Mouse (Mus musculus) heart, embryonic 16.5 days (tissue): ENCODE results near the gene Fars2. TPM values are rescaled to one million over a fixed set of nuclear protein-coding genes. Genes with fewer than 3 reads are reported as not detected.

ENCODE experiments used
- ATAC-seq: fragments of 200-750 bp; cut with Nextera tagmentation; replicated peaks from 2 replicates; pipeline ENCODE4 v1.8.0; 2017; ENCODE audit warnings: moderate number of reproducible peaks; ENCODE audit not compliant: insufficient read depth, low FRiP score; ENCODE audit errors: extremely low read depth
- H3K27ac ChIP-seq: fragments of 300-500 bp; sonication (generic); 2 replicates; pipeline ENCODE4 v1.5.1; 2014; ENCODE audit warnings: mild to moderate bottlenecking, low read length, control low read depth, moderate library complexity
- H3K27me3 ChIP-seq: fragments of 300-500 bp; sonication (generic); 2 replicates; pipeline ENCODE4 v1.6.1; 2014; ENCODE audit warnings: low read length, mixed read lengths; ENCODE audit not compliant: control insufficient read depth, insufficient read depth
- H3K36me3 ChIP-seq: fragments of 300-500 bp; sonication (generic); 2 replicates; pipeline ENCODE4 v1.6.1; 2014; ENCODE audit not compliant: control insufficient read depth, insufficient read depth
- H3K4me1 ChIP-seq: fragments of 300-500 bp; sonication (generic); 2 replicates; pipeline ENCODE4 v1.6.1; 2014; ENCODE audit warnings: low read length, mixed read lengths; ENCODE audit not compliant: control insufficient read depth, insufficient read depth
- H3K4me2 ChIP-seq: fragments of 300-500 bp; sonication (generic); 2 replicates; pipeline ENCODE4 v1.6.1; 2014; ENCODE audit warnings: low read depth, mild to moderate bottlenecking, control low read depth, low read length
- H3K4me3 ChIP-seq: fragments of 300-500 bp; sonication (generic); 2 replicates; pipeline ENCODE4 v1.5.1; 2014; ENCODE audit warnings: mild to moderate bottlenecking, control low read depth, low read length
- H3K9ac ChIP-seq: fragments of 300-500 bp; sonication (generic); 2 replicates; pipeline ENCODE4 v1.6.1; 2014; ENCODE audit warnings: low read length, control low read depth
- H3K9me3 ChIP-seq: fragments of 300-500 bp; sonication (generic); replicated peaks from 2 replicates; pipeline ENCODE4 v1.6.1; 2016; ENCODE audit warnings: low read length; ENCODE audit not compliant: control insufficient read depth
- WGBS: fragments of 180-500 bp; shearing (Covaris S2); extraction: QIAGEN DNeasy Blood & Tissue Kit; methylation state at CpG from one replicate; pipeline ENCODE4 v1.1.7; 2014; 5-methylcytosine and 5-hydroxymethylcytosine counted together
- polyA plus RNA-seq: library from polyadenylated mRNA; unstranded; fragments of >200 nt; fragmentation: Nextera tagmentation; extraction: Ambion mirVana; gene quantifications from 2 replicates; pipeline ENCODE4 v1.2.1, GENCODE M21; 2015

Gene Fars2
- polyA plus RNA-seq, 1 experiment from 2014 or later, result 71.5 TPM

GRCm38 (mm10) chr13:36368799-36369198 is 251.6 kb downstream of the Fars2 start:
- H3K27me3 ChIP-seq, result no peaks in the 10 kb centered on the region
- ATAC-seq, result no peak
- WGBS, result 77% methylated on average over 3 of the region's 3 CpGs
- H3K4me2 ChIP-seq, result no peak overlapping the region
- no peaks in the 10 kb centered on the region for H3K4me1 ChIP-seq
- H3K4me3 ChIP-seq, result no peak overlapping the region
- no peaks in the 10 kb centered on the region for H3K9me3 ChIP-seq
- H3K36me3 ChIP-seq, result no peaks in the 10 kb centered on the region
- H3K9ac ChIP-seq, result no peak overlapping the region
- H3K27ac ChIP-seq, result no peak overlapping the region

DNA sequence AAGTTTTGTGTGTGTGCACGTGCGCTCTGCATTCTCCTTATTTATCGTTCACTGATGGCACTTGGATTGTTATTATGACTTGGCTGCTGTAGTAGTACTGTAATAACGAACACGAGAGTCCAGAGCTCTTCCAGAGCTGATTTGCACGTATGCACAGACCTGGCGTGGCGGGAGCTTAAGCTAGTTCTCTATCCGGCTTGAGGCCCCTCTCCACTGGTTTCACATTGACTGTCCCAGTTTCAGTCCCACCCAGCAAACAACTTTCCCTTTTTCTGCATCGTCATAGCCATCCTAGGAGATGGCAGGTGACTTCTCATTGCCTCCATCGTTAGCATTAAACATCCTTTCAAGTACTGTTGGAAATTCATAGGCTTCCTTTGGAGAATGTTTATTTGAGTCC is 252.2 kb downstream of the Fars2 start:
- ATAC-seq, result no peak
- Histone ChIP-seq H3K27me3 (no peaks in the 10 kb centered on the region), H3K4me2 (no peak overlapping the region)

DNA sequence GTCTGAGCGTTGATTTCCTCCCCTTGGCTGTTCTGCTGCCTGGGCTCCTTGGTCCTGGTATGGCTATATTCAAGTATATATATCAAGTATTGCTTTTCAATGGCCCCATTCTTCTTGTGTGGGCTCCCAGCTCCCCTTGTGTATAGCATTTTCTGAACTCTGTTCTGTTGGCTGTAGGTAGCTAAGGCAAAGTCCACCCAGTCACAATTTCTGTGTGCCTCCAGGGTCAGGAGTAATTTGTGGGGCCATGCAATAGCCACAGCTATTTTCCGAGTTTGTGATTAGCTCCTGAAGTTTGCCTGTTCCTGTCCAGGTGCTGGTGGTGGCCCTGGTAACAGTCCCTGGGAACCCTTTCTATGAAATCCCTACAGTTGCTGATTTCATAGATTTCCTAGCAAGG is 266.0 kb downstream of the Fars2 start:
- Histone ChIP-seq H3K27ac (no peak overlapping the region), H3K27me3 (no peaks in the 10 kb centered on the region), H3K9me3 (no peaks in the 10 kb centered on the region), H3K4me1 (no peaks in the 10 kb centered on the region), H3K36me3 (no peaks in the 10 kb centered on the region), H3K4me3 (no peak overlapping the region), H3K9ac (no peak overlapping the region), H3K4me2 (no peak overlapping the region)
- WGBS, result 67% methylated on average over 2 of the region's 2 CpGs
- ATAC-seq, result no peak

More for the DNA sequence above, 252.2 kb downstream of the Fars2 start:
- no peak overlapping the region for H3K9ac ChIP-seq
- H3K9me3 ChIP-seq, result no peaks in the 10 kb centered on the region
- no peak overlapping the region for H3K27ac ChIP-seq
- 86% methylated on average over 11 of the region's 11 CpGs for WGBS
- no peaks in the 10 kb centered on the region for H3K36me3 ChIP-seq
- H3K4me1 ChIP-seq, result no peaks in the 10 kb centered on the region
- no peak overlapping the region for H3K4me3 ChIP-seq

- Histone ChIP-seq H3K4me3 (no peak overlapping the region), H3K27ac (no peak overlapping the region), H3K4me1 (peaks cover 3% of the 10 kb centered on the region; the same call in 1 of the 2 replicates), H3K36me3 (no peaks in the 10 kb centered on the region), H3K9ac (no peak overlapping the region), H3K4me2 (no peak overlapping the region), H3K27me3 (no peaks in the 10 kb centered on the region), H3K9me3 (no peaks in the 10 kb centered on the region)
- WGBS, result 62% methylated on average over 5 of the region's 5 CpGs
- no peak for ATAC-seq
Measured at GRCm38 (mm10) chr13:36386074-36386473, 268.9 kb downstream of the Fars2 start.

GRCm38 (mm10) chr13:36391936-36392335 is 274.7 kb downstream of the Fars2 start:
- Histone ChIP-seq H3K27me3 (no peaks in the 10 kb centered on the region), H3K27ac (no peak overlapping the region), H3K9me3 (no peaks in the 10 kb centered on the region), H3K4me2 (no peak overlapping the region), H3K9ac (no peak overlapping the region), H3K4me3 (no peak overlapping the region), H3K4me1 (peaks cover 3% of the 10 kb centered on the region; the same call in 1 of the 2 replicates), H3K36me3 (no peaks in the 10 kb centered on the region)
- WGBS, result 95% methylated on average over 7 of the region's 7 CpGs
- ATAC-seq, result no peak

DNA sequence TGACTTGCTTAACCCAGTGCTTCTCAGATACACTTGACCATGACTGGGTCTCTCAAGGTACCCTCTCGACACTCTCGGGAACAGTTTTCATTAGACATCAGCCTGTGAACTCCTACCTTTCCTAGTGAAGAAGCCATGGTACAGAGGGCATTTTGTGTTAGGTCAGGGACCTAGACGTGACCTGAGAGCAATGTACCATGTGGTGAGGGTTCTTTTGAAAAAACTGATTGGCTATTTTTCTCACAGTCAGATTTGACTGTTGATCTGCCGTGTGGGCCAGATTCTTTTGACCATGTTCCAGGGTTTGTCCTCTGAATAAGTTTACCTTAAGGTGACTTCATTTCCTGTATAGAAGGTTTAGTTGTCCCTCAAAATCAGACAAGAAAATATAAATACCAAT is 275.5 kb downstream of the Fars2 start:
- Histone ChIP-seq H3K9me3 (no peaks in the 10 kb centered on the region), H3K27ac (no peak overlapping the region), H3K4me1 (peaks cover 3% of the 10 kb centered on the region; the same call in 1 of the 2 replicates), H3K4me2 (no peak overlapping the region), H3K36me3 (no peaks in the 10 kb centered on the region), H3K4me3 (no peak overlapping the region), H3K27me3 (no peaks in the 10 kb centered on the region), H3K9ac (no peak overlapping the region)
- no peak for ATAC-seq
- WGBS, result 82% methylated on average over 4 of the region's 4 CpGs

DNA sequence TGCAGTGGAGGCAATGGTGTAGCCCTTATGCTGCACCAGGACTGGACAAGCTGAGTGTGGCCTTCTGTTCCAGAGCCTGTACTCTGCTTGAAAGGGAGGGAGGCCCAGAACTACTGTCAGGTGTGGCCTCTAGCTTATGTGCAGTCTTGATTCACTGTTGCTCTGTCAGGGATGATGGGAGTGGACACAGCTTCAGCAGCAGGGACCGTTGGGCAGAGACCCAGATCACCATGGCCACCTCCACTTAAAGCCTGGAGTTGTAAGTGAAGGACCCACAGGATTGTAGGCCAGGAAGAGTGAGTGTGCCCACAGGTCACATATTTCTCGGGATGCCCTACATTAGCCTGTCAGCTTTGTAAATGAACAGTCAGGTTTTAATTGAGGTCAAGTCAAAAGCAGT is 283.8 kb downstream of the Fars2 start:
- no peak overlapping the region for H3K27ac ChIP-seq
- no peaks in the 10 kb centered on the region for H3K27me3 ChIP-seq
- H3K4me1 ChIP-seq, result no peaks in the 10 kb centered on the region
- H3K4me2 ChIP-seq, result no peak overlapping the region
- H3K36me3 ChIP-seq, result no peaks in the 10 kb centered on the region
- 67% methylated on average over 2 of the region's 2 CpGs for WGBS
- H3K9ac ChIP-seq, result no peak overlapping the region
- H3K4me3 ChIP-seq, result no peak overlapping the region
- H3K9me3 ChIP-seq, result no peaks in the 10 kb centered on the region
- no peak for ATAC-seq

DNA sequence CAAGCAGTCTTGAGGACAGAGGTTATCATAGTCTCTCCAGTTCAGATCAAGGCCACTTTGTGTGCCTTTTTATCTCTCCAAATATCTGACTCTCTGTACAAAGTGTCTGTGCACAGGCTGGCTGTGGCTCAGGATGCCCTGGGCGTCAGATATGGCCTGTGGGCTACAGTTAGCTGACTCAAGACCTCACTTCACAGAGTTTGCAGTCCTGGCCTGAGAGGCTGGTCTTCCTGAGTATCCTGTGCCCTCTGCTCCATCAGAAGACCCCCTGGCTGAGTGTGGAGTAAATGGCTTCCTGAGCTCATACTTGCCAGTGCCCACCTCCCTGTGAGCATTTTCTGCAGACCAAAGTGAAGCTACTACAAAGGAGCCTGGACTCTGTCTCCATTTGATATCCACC is 296.1 kb downstream of the Fars2 start:
- H3K27ac ChIP-seq, result no peak overlapping the region
- H3K9me3 ChIP-seq, result no peaks in the 10 kb centered on the region
- H3K4me3 ChIP-seq, result no peak overlapping the region
- no peaks in the 10 kb centered on the region for H3K36me3 ChIP-seq
- no peaks in the 10 kb centered on the region for H3K27me3 ChIP-seq
- ATAC-seq, result no peak
- peaks cover 2% of the 10 kb centered on the region; the same call in 1 of the 2 replicates for H3K4me1 ChIP-seq
- whole genome bisulfite sequencing, result 85% methylated on average over 1 of the region's 1 CpGs
- H3K9ac ChIP-seq, result no peak overlapping the region
- no peak overlapping the region for H3K4me2 ChIP-seq

- Histone ChIP-seq H3K4me2 (no peak overlapping the region), H3K9ac (no peak overlapping the region), H3K36me3 (no peaks in the 10 kb centered on the region), H3K9me3 (no peaks in the 10 kb centered on the region), H3K4me3 (no peak overlapping the region), H3K27ac (no peak overlapping the region), H3K27me3 (no peaks in the 10 kb centered on the region), H3K4me1 (peaks cover 2% of the 10 kb centered on the region; the same call in 1 of the 2 replicates)
- WGBS, result 95% methylated on average over 1 of the region's 1 CpGs
- no peak for ATAC-seq
Measured at GRCm38 (mm10) chr13:36415176-36415575, 298.0 kb downstream of the Fars2 start.
